Mouse (Mus musculus): ENCODE measurements around the gene Il18r1. TPM values are rescaled to one million over a fixed set of nuclear protein-coding genes. Genes with fewer than 3 reads are reported as not detected.

The Il18r1 gene
- polyA plus RNA-seq, 1 experiment from 2014 or later, result not detected

- no peak overlapping the region for H3K4me3 ChIP-seq
- no peak overlapping the region for H3K27ac ChIP-seq
- no peaks in the 10 kb centered on the region for H3K4me1 ChIP-seq
- 91% methylated on average over 11 of the region's 11 CpGs for WGBS
- H3K27me3 ChIP-seq, result no peaks in the 10 kb centered on the region
- no peaks in the 10 kb centered on the region for H3K36me3 ChIP-seq (ENCODE audit: poor library complexity, severe bottlenecking)
- no peak overlapping the region for H3K9ac ChIP-seq
- H3K4me2 ChIP-seq, result no peak overlapping the region
- ATAC-seq, result no peak
- no peaks in the 10 kb centered on the region for H3K9me3 ChIP-seq (replicated peaks)
These were observed 36.4 kb downstream of the Il18r1 start for GRCm38 (mm10) chr1:40501546-40502398.

GRCm38 (mm10) chr1:40504548-40504947 is 39.2 kb downstream of the Il18r1 start:
- Histone ChIP-seq H3K36me3 (ENCODE audit: poor library complexity, severe bottlenecking) (no peaks in the 10 kb centered on the region), H3K9me3 (replicated peaks) (no peaks in the 10 kb centered on the region), H3K9ac (no peak overlapping the region), H3K27ac (no peak overlapping the region), H3K4me1 (no peaks in the 10 kb centered on the region), H3K27me3 (no peaks in the 10 kb centered on the region), H3K4me2 (no peak overlapping the region), H3K4me3 (no peak overlapping the region)
- no peak for ATAC-seq
- WGBS, result 84% methylated on average over 5 of the region's 5 CpGs

- no peaks in the 10 kb centered on the region for H3K27me3 ChIP-seq
- WGBS, result 17% methylated on average over 9 of the region's 9 CpGs
- no peaks in the 10 kb centered on the region for H3K9me3 ChIP-seq (replicated peaks)
- H3K4me3 ChIP-seq, result no peak within 1 kb of the TSS
- no peaks in the 10 kb centered on the region for H3K36me3 ChIP-seq (ENCODE audit: poor library complexity, severe bottlenecking)
- H3K9ac ChIP-seq, result no peak within 1 kb of the TSS
- H3K4me1 ChIP-seq, result peaks cover 13% of the 10 kb centered on the region
- peak; percentile 77; the same call in 1 of the 2 replicates for ATAC-seq
- peak within 1 kb of the TSS; percentile 41 for H3K4me2 ChIP-seq
- no peak within 1 kb of the TSS for H3K27ac ChIP-seq
These were observed 49.7 kb downstream of the Il18r1 start, which contains the start of gene Il18rap for GRCm38 (mm10) chr1:40514851-40515585. Gene Il18rap, plus strand, starts transcription at chr1:40515362.

GRCm38 (mm10) chr1:40516364-40516763 is 51.0 kb downstream of the Il18r1 start:
- Histone ChIP-seq H3K27me3 (no peaks in the 10 kb centered on the region), H3K27ac (no peak overlapping the region)
- 94% methylated on average over 6 of the region's 6 CpGs for WGBS

GRCm38 (mm10) chr1:40522918-40523317 is 57.6 kb downstream of the Il18r1 start:
- Histone ChIP-seq H3K9ac (no peak overlapping the region), H3K4me1 (no peaks in the 10 kb centered on the region), H3K36me3 (ENCODE audit: poor library complexity, severe bottlenecking) (no peaks in the 10 kb centered on the region), H3K4me2 (no peak overlapping the region), H3K9me3 (replicated peaks) (no peaks in the 10 kb centered on the region), H3K27me3 (no peaks in the 10 kb centered on the region), H3K4me3 (no peak overlapping the region), H3K27ac (no peak overlapping the region)
- ATAC-seq, result no peak
- 87% methylated on average over 7 of the region's 7 CpGs for WGBS

More at GRCm38 (mm10) chr1:40516364-40516763, 51.0 kb downstream of the Il18r1 start:
- no peaks in the 10 kb centered on the region for H3K9me3 ChIP-seq (replicated peaks)
- H3K4me2 ChIP-seq, result no peak overlapping the region
- H3K9ac ChIP-seq, result no peak overlapping the region
- no peak for ATAC-seq
- no peaks in the 10 kb centered on the region for H3K36me3 ChIP-seq (ENCODE audit: poor library complexity, severe bottlenecking)
- H3K4me3 ChIP-seq, result no peak overlapping the region
- peaks cover 13% of the 10 kb centered on the region for H3K4me1 ChIP-seq

- Histone ChIP-seq H3K4me2 (no peak overlapping the region), H3K9ac (no peak overlapping the region), H3K27me3 (no peaks in the 10 kb centered on the region), H3K4me3 (no peak overlapping the region), H3K4me1 (no peaks in the 10 kb centered on the region), H3K27ac (no peak overlapping the region), H3K36me3 (ENCODE audit: poor library complexity, severe bottlenecking) (no peaks in the 10 kb centered on the region), H3K9me3 (replicated peaks) (no peaks in the 10 kb centered on the region)
- no peak for ATAC-seq
- 89% methylated on average over 5 of the region's 5 CpGs for WGBS
These were observed 58.8 kb downstream of the Il18r1 start for GRCm38 (mm10) chr1:40523971-40524722.

GRCm38 (mm10) chr1:40529287-40529686 is 63.9 kb downstream of the Il18r1 start:
- no peak for ATAC-seq
- H3K27ac ChIP-seq, result no peak overlapping the region
- H3K9ac ChIP-seq, result no peak overlapping the region
- 90% methylated on average over 5 of the region's 5 CpGs for WGBS
- no peaks in the 10 kb centered on the region for H3K27me3 ChIP-seq
- no peak overlapping the region for H3K4me3 ChIP-seq
- no peaks in the 10 kb centered on the region for H3K9me3 ChIP-seq (replicated peaks)
- no peaks in the 10 kb centered on the region for H3K36me3 ChIP-seq (ENCODE audit: poor library complexity, severe bottlenecking)
- H3K4me2 ChIP-seq, result no peak overlapping the region
- H3K4me1 ChIP-seq, result no peaks in the 10 kb centered on the region

GRCm38 (mm10) chr1:40537577-40537976 is 72.2 kb downstream of the Il18r1 start:
- H3K27me3 ChIP-seq, result no peaks in the 10 kb centered on the region
- H3K4me3 ChIP-seq, result no peak overlapping the region
- no peak overlapping the region for H3K4me2 ChIP-seq
- H3K4me1 ChIP-seq, result no peaks in the 10 kb centered on the region
- no peak overlapping the region for H3K9ac ChIP-seq
- H3K27ac ChIP-seq, result no peak overlapping the region
- 87% methylated on average over 5 of the region's 5 CpGs for WGBS
- no peak for ATAC-seq
- H3K36me3 ChIP-seq (ENCODE audit: poor library complexity, severe bottlenecking), result no peaks in the 10 kb centered on the region
- no peaks in the 10 kb centered on the region for H3K9me3 ChIP-seq (replicated peaks)

- 0 out of 2 replicates have a peak, but pooled peaks have one; percentile 43 for ATAC-seq
- Histone ChIP-seq H3K9me3 (replicated peaks) (no peaks in the 10 kb centered on the region), H3K9ac (no peak overlapping the region), H3K27ac (no peak overlapping the region), H3K4me2 (no peak overlapping the region), H3K4me3 (no peak overlapping the region), H3K4me1 (peaks cover 7% of the 10 kb centered on the region; the same call in 1 of the 2 replicates), H3K36me3 (ENCODE audit: poor library complexity, severe bottlenecking) (no peaks in the 10 kb centered on the region), H3K27me3 (no peaks in the 10 kb centered on the region)
- 1% methylated on average over 2 of the region's 2 CpGs for WGBS
These were observed 79.3 kb downstream of the Il18r1 start for GRCm38 (mm10) chr1:40544650-40545049.

- H3K9ac ChIP-seq, result no peak overlapping the region
- no peaks in the 10 kb centered on the region for H3K36me3 ChIP-seq (ENCODE audit: poor library complexity, severe bottlenecking)
- no peaks in the 10 kb centered on the region for H3K27me3 ChIP-seq
- no peak for ATAC-seq
- no peaks in the 10 kb centered on the region for H3K9me3 ChIP-seq (replicated peaks)
- no peak overlapping the region for H3K27ac ChIP-seq
- no peak overlapping the region for H3K4me2 ChIP-seq
- H3K4me3 ChIP-seq, result no peak overlapping the region
- 81% methylated on average over 4 of the region's 4 CpGs for WGBS
- peaks cover 7% of the 10 kb centered on the region; the same call in 1 of the 2 replicates for H3K4me1 ChIP-seq
These were observed 81.3 kb downstream of the Il18r1 start for GRCm38 (mm10) chr1:40546645-40547044.

GRCm38 (mm10) chr1:40547064-40547572 is 81.8 kb downstream of the Il18r1 start:
- H3K36me3 ChIP-seq (ENCODE audit: poor library complexity, severe bottlenecking), result no peaks in the 10 kb centered on the region
- H3K4me2 ChIP-seq, result no peak overlapping the region
- ATAC-seq, result 0 out of 2 replicates have a peak, but pooled peaks have one; percentile 27
- H3K9me3 ChIP-seq (replicated peaks), result no peaks in the 10 kb centered on the region
- H3K27me3 ChIP-seq, result no peaks in the 10 kb centered on the region
- no peak overlapping the region for H3K9ac ChIP-seq
- H3K4me1 ChIP-seq, result peaks cover 7% of the 10 kb centered on the region; the same call in 1 of the 2 replicates
- no peak overlapping the region for H3K4me3 ChIP-seq
- 54% methylated on average over 11 of the region's 11 CpGs for WGBS
- no peak overlapping the region for H3K27ac ChIP-seq
